Comparison of ENCODE assay signal across 8 mouse cellular contexts in genomic region chr5:35628685-35629084, GRCm38 (mm10). TPM values are rescaled to one million over a fixed set of nuclear protein-coding genes. Genes with fewer than 3 reads are reported as not detected.
A peak's percentile ranks its signal among the peaks of the same experiment; 100 is the strongest.
DNase-seq lines count a peak whose midpoint lies in the region; ATAC-seq and TF ChIP-seq lines count a peak whose summit lies in the region.
"Had no signal": no experiment of that assay in that cellular context is flagged by ENCODE, and none has a peak within 500 bp of the region (broad histone marks: within the 10 kb centered on the region; RNA-seq: fewer than 3 reads in every experiment).

No protein-coding gene starts in this region.

- WGBS in kidney, postnatal 0 days: 48% methylated on average over 1 of the region's 1 CpGs

- H3K27ac ChIP-seq in kidney, postnatal 0 days: no peak overlapping the region
- peak overlapping the region; percentile 66 for H3K27ac ChIP-seq in gastrocnemius, adult 2 months
- H3K27ac ChIP-seq: embryonic facial prominence, embryonic 13.5 days had no signal

- no peaks in the 10 kb centered on the region for H3K4me1 ChIP-seq in kidney, postnatal 0 days (replicated peaks; ENCODE audit: insufficient read depth, low read length)

- H3K27me3 ChIP-seq in kidney, postnatal 0 days (ENCODE audit: insufficient read depth, low read length): no peaks in the 10 kb centered on the region
- H3K27me3 ChIP-seq: embryonic facial prominence, embryonic 13.5 days had no signal

- H3K4me3 ChIP-seq in kidney, postnatal 0 days (replicated peaks; ENCODE audit: low read depth, low read length): no peak overlapping the region
- H3K4me3 ChIP-seq in gastrocnemius, adult 2 months: no peak overlapping the region
- H3K4me3 ChIP-seq: embryonic facial prominence, embryonic 13.5 days had no signal

- no peak overlapping the region for H3K4me2 ChIP-seq in kidney, postnatal 0 days (ENCODE audit: low read length)
- H3K4me2 ChIP-seq: embryonic facial prominence, embryonic 13.5 days had no signal

- H3K9me3 ChIP-seq in kidney, postnatal 0 days (replicated peaks; ENCODE audit: low read length): no peaks in the 10 kb centered on the region
- H3K9me3 ChIP-seq: embryonic facial prominence, embryonic 13.5 days had no signal

- intact Hi-C loops in gastrocnemius, adult 2 months (cut with DNase I): no loop called here

- H3K36me3 ChIP-seq in kidney, postnatal 0 days (ENCODE audit: insufficient read depth, low read length): no peaks in the 10 kb centered on the region
- H3K36me3 ChIP-seq: embryonic facial prominence, embryonic 13.5 days had no signal

- no peak for ATAC-seq in kidney, postnatal 0 days (replicated peaks; ENCODE audit: low FRiP score, low read depth)
- ATAC-seq in megakaryocyte progenitor cell, adult 5-6 weeks (replicated peaks; ENCODE audit: poor library complexity): no peak

- H3K9ac ChIP-seq in kidney, postnatal 0 days (ENCODE audit: low read depth, low read length): no peak overlapping the region
- H3K9ac ChIP-seq: embryonic facial prominence, embryonic 13.5 days had no signal

- peak; percentile 8 for DNase-seq in kidney, postnatal 0 days (ENCODE audit: low spot score)
- no peak for DNase-seq in kidney, adult 9 months
- DNase-seq in gastrocnemius, adult 2 months: peak; percentile 88
- peak; percentile 77 for DNase-seq in heart, postnatal 4 days
- peak; percentile 67 for DNase-seq in lung, postnatal 14 days
- DNase-seq in embryo, embryonic 9.5 days (ENCODE audit: extremely low spot score): no peak

- TF ChIP-seq CTCF in kidney, postnatal 0 days (IDR thresholded peaks at IDR 0.05; ENCODE audit: low read depth): no peak
- no peak for TF ChIP-seq CTCF in gastrocnemius, adult 2 months (IDR thresholded peaks at IDR 0.05)

RNA-seq across cellular contexts. Expression of gene Acox3, which starts 45.8 kb away (rescaled TPM):
- polyA plus RNA-seq in kidney, postnatal 0 days (2015; fragmentation: Nextera tagmentation; extraction: Ambion mirVana): 15.0 and 15.5 TPM in 2 replicates
- 10 to 100 TPM; 15.4 to 18.0 TPM for total RNA-seq in gastrocnemius, adult 2 months (2021)
- total RNA-seq in heart, postnatal 4 days (2021): 10 to 100 TPM; 20.8 to 23.6 TPM
- 19.0 and 24.9 TPM in 2 replicates for total RNA-seq in megakaryocyte progenitor cell, adult 5-6 weeks (2015)
- 26.7 and 29.6 TPM in 2 replicates for total RNA-seq in megakaryocyte progenitor cell, adult 5-6 weeks (2017)

RNA-seq across cellular contexts. Expression of gene Htra3, which starts 50.9 kb away (rescaled TPM):
- polyA plus RNA-seq in kidney, postnatal 0 days (2015; fragmentation: Nextera tagmentation; extraction: Ambion mirVana): 22.4 and 24.6 TPM in 2 replicates
- 10 to 100 TPM; 40.1 to 52.2 TPM for total RNA-seq in gastrocnemius, adult 2 months (2021)
- total RNA-seq in heart, postnatal 4 days (2021): 10 to 100 TPM; 23.3 to 30.8 TPM
- not detected in 2 replicates for total RNA-seq in megakaryocyte progenitor cell, adult 5-6 weeks (2015)
- total RNA-seq in megakaryocyte progenitor cell, adult 5-6 weeks (2017): not detected in 2 replicates

RNA-seq across cellular contexts. Expression of gene Trmt44, which starts 53.8 kb away (rescaled TPM):
- polyA plus RNA-seq in kidney, postnatal 0 days (2015; fragmentation: Nextera tagmentation; extraction: Ambion mirVana): 4.2 and 5.4 TPM in 2 replicates
- total RNA-seq in gastrocnemius, adult 2 months (2021): 1 to 10 TPM; 1.5 to 1.6 TPM
- 1 to 10 TPM; 4.1 to 4.6 TPM for total RNA-seq in heart, postnatal 4 days (2021)
- 6.2 and 8.4 TPM in 2 replicates for total RNA-seq in megakaryocyte progenitor cell, adult 5-6 weeks (2015)
- 6.3 and 7.5 TPM in 2 replicates for total RNA-seq in megakaryocyte progenitor cell, adult 5-6 weeks (2017)

Comparison
In these comparisons a context has a peak if more than half of its experiments do, and no peak if none do; other contexts are left out.
1. DNase-seq: peak in kidney, postnatal 0 days (single experiment), gastrocnemius, adult 2 months (single experiment), heart, postnatal 4 days (single experiment) and lung, postnatal 14 days (single experiment); none in kidney, adult 9 months (single experiment) and embryo, embryonic 9.5 days (single experiment).
2. RNA of gene Htra3, which starts 50.9 kb away (total RNA-seq): 40.1 to 52.2 TPM in gastrocnemius, adult 2 months and 23.3 to 30.8 TPM in heart, postnatal 4 days; not detected in megakaryocyte progenitor cell, adult 5-6 weeks; every median in the first group is over 10 times any median in the second.